Mouse (Mus musculus): ENCODE measurements around the gene Scrg1.

DNA sequence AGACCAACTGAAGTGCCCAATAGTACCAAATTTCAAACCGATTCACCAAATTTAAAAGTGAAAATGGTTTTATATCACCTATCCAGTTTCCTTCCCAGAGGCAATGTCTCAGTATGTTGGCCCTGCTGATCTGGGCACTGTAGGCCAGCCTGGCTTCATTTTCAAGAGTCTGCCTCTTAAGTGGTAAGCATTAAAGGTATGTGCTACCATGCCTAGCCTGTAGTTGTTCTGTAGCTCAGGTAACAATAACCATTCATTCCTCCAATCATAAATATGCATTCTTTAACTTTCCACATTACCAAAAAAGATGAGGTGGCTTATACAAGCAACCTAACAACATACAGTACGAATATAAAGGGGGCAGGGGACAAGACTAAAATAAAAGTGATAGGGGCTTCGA is 62.0 kb downstream of the Scrg1 start:
- TF ChIP-seq POLR2A (IDR thresholded peaks at IDR 0.05; ENCODE audit: borderline replicate concordance, insufficient read depth, low read length) (no peak), CTCF (IDR thresholded peaks at IDR 0.05; ENCODE audit: borderline replicate concordance, insufficient read depth, low read depth, low read length) (no peak)
